Mouse (Mus musculus): ENCODE data around the gene Itk.

DNA sequence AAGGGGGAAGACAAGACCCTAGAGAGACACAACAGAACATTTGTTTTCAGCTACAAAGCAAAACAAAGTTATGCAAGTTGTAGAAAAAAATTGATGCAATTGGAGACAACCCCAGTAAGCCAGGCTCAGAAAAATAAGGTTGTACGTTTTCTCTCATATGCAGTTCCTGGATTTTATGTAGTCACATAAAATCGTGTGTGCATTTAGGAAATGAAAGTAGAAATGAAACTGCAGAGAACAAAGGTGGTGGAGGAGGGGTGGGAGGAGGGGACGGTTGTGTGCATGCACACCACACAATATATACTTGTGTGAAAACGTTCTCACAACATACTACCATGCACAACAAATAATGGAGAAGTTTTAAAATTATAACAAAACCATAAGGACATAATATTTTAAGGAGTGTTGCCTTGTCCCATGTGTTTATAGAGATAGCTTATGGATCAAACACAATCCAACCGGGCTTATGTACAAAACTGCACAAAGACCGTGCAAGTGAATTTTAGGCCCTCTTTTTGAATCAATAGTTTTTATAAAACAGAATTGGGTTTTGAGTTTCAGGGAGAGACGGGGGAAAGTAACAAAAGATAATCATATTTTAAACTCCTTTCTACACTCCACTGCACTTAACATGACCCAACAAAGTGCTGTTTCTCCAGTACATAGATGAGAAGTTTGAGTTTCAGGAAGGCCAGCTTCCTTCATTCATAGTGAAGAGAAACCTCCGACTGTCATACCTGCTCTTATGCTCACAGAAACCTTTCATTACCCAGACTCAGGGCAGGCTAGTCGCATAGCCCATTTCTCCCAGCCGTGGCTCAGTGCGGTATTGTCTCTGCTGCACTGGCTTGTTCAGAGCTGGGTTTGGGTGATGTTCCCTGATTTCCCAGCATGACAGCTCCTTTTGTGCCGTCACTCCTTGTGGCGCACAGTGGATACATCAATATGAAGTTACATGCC is 16.0 kb downstream of the Itk start:
- TF ChIP-seq POLR2A (IDR thresholded peaks at IDR 0.05; ENCODE audit: borderline replicate concordance, extremely low read depth, insufficient read depth, insufficient read length, poor library complexity, severe bottlenecking) = no peak
- TF ChIP-seq CTCF (IDR thresholded peaks at IDR 0.05; ENCODE audit: borderline replicate concordance, extremely low read depth, insufficient read depth, insufficient read length) = no peak
